Mouse (Mus musculus): ENCODE data around the gene Efcab3. TPM values are rescaled to one million over a fixed set of nuclear protein-coding genes. Genes with fewer than 3 reads are reported as not detected.
A peak's percentile ranks its signal among the peaks of the same experiment; 100 is the strongest.
"Not testable (repeated sequence)": the region's sequence is repeated elsewhere in the genome, so short reads cannot be mapped to it uniquely, and the experiment has no call there.

Gene Efcab3
- polyA plus RNA-seq, 1 experiment from 2014 or later = not detected

DNA sequence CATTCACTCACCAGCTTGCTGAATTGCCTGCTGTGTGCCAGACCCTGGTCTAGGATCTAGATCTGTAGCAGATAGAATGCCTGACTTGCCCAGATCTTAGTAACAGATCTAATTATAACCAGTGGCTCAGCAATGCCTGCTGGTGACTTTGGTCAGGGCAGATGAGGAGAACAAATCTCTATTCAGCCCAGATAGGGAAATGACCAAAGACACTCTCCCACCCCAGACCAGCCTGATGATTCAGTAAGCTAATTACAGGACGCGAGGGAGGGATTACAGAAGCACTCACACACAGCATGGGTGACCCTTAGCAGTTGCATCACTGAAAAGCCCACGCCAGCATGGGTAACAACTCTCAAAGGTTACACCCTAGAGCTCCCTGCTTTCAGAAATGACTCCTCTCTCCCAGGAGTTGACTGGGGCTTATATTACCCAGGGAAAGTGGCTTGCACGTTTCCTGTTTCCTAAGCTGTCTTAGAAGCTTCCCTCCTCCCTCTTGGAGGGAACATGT, 57.2 kb downstream of the Efcab3 start:
- Histone ChIP-seq H3K27me3 (replicated peaks; ENCODE audit: control insufficient read depth, insufficient read depth, low read length) (no peaks in the 10 kb centered on the region), H3K9ac (ENCODE audit: low read length) (no peak overlapping the region), H3K4me2 (ENCODE audit: low read length) (no peak overlapping the region), H3K4me3 (ENCODE audit: low read depth, low read length) (no peak overlapping the region), H3K4me1 (ENCODE audit: control insufficient read depth, insufficient read depth, low read length) (no peaks in the 10 kb centered on the region), H3K36me3 (ENCODE audit: control insufficient read depth, insufficient read depth, low read length) (no peaks in the 10 kb centered on the region), H3K27ac (ENCODE audit: low read depth, low read length) (no peak overlapping the region), H3K9me3 (replicated peaks; ENCODE audit: control insufficient read depth, low read length) (peaks cover 2% of the 10 kb centered on the region; the same call in 1 of the 2 replicates)
- DNase-seq (ENCODE audit: low spot score) = no peak
- WGBS = 24% methylated on average over 4 of the region's 4 CpGs
- ATAC-seq = no peak

- ATAC-seq; H3K4me2 ChIP-seq (ENCODE audit: low read length); H3K9me3 ChIP-seq (replicated peaks; ENCODE audit: control insufficient read depth, low read length); H3K27me3 ChIP-seq (replicated peaks; ENCODE audit: control insufficient read depth, insufficient read depth, low read length); H3K36me3 ChIP-seq (ENCODE audit: control insufficient read depth, insufficient read depth, low read length); H3K4me3 ChIP-seq (ENCODE audit: low read depth, low read length); DNase-seq (ENCODE audit: low spot score); H3K9ac ChIP-seq (ENCODE audit: low read length); H3K27ac ChIP-seq (ENCODE audit: low read depth, low read length); H3K4me1 ChIP-seq (ENCODE audit: control insufficient read depth, insufficient read depth, low read length): not testable (repeated sequence)
- WGBS = 76% methylated on average over 5 of the region's 5 CpGs
Measured at GRCm38 (mm10) chr11:105121792-105122191, 58.4 kb downstream of the Efcab3 start.

DNA sequence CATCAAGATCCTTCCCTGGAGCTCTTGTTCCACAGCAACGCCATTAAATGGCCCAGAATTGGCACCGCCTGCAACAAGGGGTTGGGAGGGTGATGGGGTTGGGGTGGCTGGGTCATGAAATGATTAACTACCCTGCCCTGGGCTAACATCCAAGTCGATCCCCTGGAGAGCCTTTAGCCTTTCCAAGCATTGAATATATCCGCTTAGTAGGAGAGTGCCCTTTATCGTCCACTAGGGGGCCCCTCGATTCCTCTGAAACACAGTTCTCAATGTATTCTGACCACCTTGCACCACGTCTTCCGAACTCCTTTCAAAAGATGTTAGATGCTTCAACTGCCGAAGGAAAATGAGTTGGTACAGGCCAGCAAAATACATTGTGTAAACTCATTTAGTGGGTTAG, 60.6 kb downstream of the Efcab3 start:
- WGBS = 4% methylated on average over 9 of the region's 9 CpGs
- ATAC-seq (no peak), DNase-seq (ENCODE audit: low spot score) (peak; percentile 79)
- Histone ChIP-seq H3K9ac (ENCODE audit: low read length) (no peak overlapping the region), H3K9me3 (replicated peaks; ENCODE audit: control insufficient read depth, low read length) (peaks cover 2% of the 10 kb centered on the region; the same call in 1 of the 2 replicates), H3K27me3 (replicated peaks; ENCODE audit: control insufficient read depth, insufficient read depth, low read length) (no peaks in the 10 kb centered on the region), H3K4me1 (ENCODE audit: control insufficient read depth, insufficient read depth, low read length) (peaks cover 9% of the 10 kb centered on the region), H3K36me3 (ENCODE audit: control insufficient read depth, insufficient read depth, low read length) (peaks cover 3% of the 10 kb centered on the region), H3K27ac (ENCODE audit: low read depth, low read length) (no peak overlapping the region), H3K4me3 (ENCODE audit: low read depth, low read length) (no peak overlapping the region), H3K4me2 (ENCODE audit: low read length) (no peak overlapping the region)

DNA sequence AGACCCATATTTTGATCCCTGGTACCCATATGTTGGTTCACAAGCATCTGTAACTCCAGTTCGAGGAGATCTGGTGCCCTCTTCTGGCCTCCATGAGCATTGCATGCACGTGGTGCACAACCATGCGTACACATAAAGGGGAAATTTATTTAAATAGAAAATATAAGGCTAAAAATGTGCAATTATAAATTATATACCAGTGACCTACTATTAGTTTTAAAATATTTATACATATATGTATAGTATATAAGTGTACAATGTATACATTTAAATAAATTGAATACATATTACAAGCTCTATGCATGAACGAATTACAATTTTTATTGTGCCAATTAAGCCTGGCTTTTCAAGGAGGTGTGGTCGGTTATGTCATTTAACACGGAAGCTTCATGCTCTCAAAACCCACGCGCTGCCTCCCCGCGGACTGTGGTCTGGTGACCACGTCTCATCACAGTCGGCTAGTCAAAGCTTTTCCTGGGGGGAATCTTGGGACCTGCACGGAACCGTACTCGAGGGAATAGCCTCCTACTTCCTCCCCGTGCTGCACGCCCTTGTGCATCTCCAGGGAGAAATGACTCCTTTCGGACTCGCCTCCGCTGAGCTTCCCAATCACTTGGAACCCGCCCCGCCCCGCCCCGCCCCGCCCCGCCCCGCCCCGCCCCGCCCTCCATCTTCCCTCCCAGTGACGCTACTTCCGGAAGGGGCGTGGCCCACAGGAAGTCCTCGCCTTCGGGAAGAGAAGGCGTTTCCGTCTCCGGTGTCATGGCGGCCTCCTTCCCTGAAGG, 62.5 kb downstream of the Efcab3 start, which contains the start of gene Mettl2:
Mettl2 (plus strand) TSS at position 691 of the 785 bp plus-strand sequence.
- Histone ChIP-seq H3K4me2 (ENCODE audit: low read length) (peak within 1 kb of the TSS; percentile 92), H3K4me3 (ENCODE audit: low read depth, low read length) (peak within 1 kb of the TSS; percentile 95), H3K9me3 (replicated peaks; ENCODE audit: control insufficient read depth, low read length) (peaks cover 2% of the 10 kb centered on the region; the same call in 1 of the 2 replicates), H3K9ac (ENCODE audit: low read length) (peak within 1 kb of the TSS; percentile 72), H3K27me3 (replicated peaks; ENCODE audit: control insufficient read depth, insufficient read depth, low read length) (no peaks in the 10 kb centered on the region), H3K4me1 (ENCODE audit: control insufficient read depth, insufficient read depth, low read length) (peaks cover 9% of the 10 kb centered on the region), H3K27ac (ENCODE audit: low read depth, low read length) (peak within 1 kb of the TSS; percentile 78), H3K36me3 (ENCODE audit: control insufficient read depth, insufficient read depth, low read length) (peaks cover 14% of the 10 kb centered on the region)
- WGBS = under 1% methylated on average over 35 of the region's 38 CpGs
- ATAC-seq (peak; percentile 93), DNase-seq (ENCODE audit: low spot score) (peak; percentile 96)

- H3K4me2 ChIP-seq (ENCODE audit: low read length) = peak overlapping the region; percentile 92
- ATAC-seq (peak; percentile 43), DNase-seq (ENCODE audit: low spot score) (no peak)
- peaks cover 2% of the 10 kb centered on the region; the same call in 1 of the 2 replicates for H3K9me3 ChIP-seq (replicated peaks; ENCODE audit: control insufficient read depth, low read length)
- H3K4me1 ChIP-seq (ENCODE audit: control insufficient read depth, insufficient read depth, low read length) = peaks cover 9% of the 10 kb centered on the region
- peaks cover 17% of the 10 kb centered on the region for H3K36me3 ChIP-seq (ENCODE audit: control insufficient read depth, insufficient read depth, low read length)
- under 1% methylated on average over 48 of the region's 49 CpGs for WGBS
- H3K27me3 ChIP-seq (replicated peaks; ENCODE audit: control insufficient read depth, insufficient read depth, low read length) = no peaks in the 10 kb centered on the region
- peak overlapping the region; percentile 95 for H3K4me3 ChIP-seq (ENCODE audit: low read depth, low read length)
- H3K9ac ChIP-seq (ENCODE audit: low read length) = peak overlapping the region; percentile 72
- H3K27ac ChIP-seq (ENCODE audit: low read depth, low read length) = no peak overlapping the region
Measured at GRCm38 (mm10) chr11:105126520-105127029, 63.2 kb downstream of the Efcab3 start.

DNA sequence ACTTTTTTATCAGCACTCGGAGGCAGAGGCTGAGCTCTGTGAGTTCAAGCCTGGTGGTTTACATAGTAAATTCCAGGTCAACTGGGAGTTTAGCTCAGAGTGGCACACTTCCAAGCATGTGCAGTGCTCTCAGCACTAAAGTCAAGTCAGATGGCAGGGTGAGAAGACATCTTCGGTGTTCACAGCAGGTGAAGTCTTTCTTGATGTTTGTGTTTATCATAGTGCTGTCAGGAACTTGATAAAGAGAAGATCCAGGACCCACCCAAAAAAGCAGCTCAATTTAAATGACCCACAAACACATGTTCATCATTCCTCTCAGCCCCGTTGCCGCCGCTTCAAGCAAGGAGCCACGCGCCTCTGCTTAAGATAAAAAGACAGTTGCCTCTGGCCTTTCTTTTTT, 72.3 kb downstream of the Efcab3 start:
- Histone ChIP-seq H3K36me3 (ENCODE audit: control insufficient read depth, insufficient read depth, low read length) (peaks cover 92% of the 10 kb centered on the region), H3K4me3 (ENCODE audit: low read depth, low read length) (no peak overlapping the region), H3K9ac (ENCODE audit: low read length) (no peak overlapping the region), H3K27me3 (replicated peaks; ENCODE audit: control insufficient read depth, insufficient read depth, low read length) (no peaks in the 10 kb centered on the region), H3K27ac (ENCODE audit: low read depth, low read length) (no peak overlapping the region), H3K4me2 (ENCODE audit: low read length) (no peak overlapping the region), H3K9me3 (replicated peaks; ENCODE audit: control insufficient read depth, low read length) (no peaks in the 10 kb centered on the region), H3K4me1 (ENCODE audit: control insufficient read depth, insufficient read depth, low read length) (no peaks in the 10 kb centered on the region)
- ATAC-seq (no peak), DNase-seq (ENCODE audit: low spot score) (no peak)
- WGBS = 96% methylated on average over 7 of the region's 7 CpGs

GRCm38 (mm10) chr11:105137255-105137654, 73.9 kb downstream of the Efcab3 start:
- DNase-seq (ENCODE audit: low spot score); H3K4me3 ChIP-seq (ENCODE audit: low read depth, low read length): not testable (repeated sequence)
- WGBS = 93% methylated on average over 2 of the region's 2 CpGs

DNA sequence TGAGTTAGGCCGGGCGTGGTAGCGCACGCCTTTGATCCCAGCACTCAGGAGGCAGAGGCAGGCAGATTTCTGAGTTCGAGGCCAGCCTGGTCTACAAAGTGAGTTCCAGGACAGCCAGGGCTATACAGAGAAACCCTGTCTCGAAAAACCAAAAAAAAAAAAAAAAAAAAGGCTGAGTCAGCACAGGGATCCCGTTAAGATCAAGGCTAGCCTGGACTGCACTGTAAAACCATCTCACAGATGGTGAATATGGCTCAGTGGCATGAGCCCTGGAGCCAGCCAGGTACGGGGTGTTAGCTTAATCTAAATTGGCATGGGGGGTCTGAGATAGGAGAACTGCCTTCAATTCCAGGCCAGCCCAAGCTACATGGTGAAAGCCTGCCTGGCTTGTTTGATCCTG, 77.1 kb downstream of the Efcab3 start:
- H3K36me3 ChIP-seq (ENCODE audit: control insufficient read depth, insufficient read depth, low read length) = peaks cover 63% of the 10 kb centered on the region
- H3K4me2 ChIP-seq (ENCODE audit: low read length); H3K4me3 ChIP-seq (ENCODE audit: low read depth, low read length); H3K9ac ChIP-seq (ENCODE audit: low read length); ATAC-seq; H3K27me3 ChIP-seq (replicated peaks; ENCODE audit: control insufficient read depth, insufficient read depth, low read length); H3K4me1 ChIP-seq (ENCODE audit: control insufficient read depth, insufficient read depth, low read length); H3K27ac ChIP-seq (ENCODE audit: low read depth, low read length); H3K9me3 ChIP-seq (replicated peaks; ENCODE audit: control insufficient read depth, low read length); DNase-seq (ENCODE audit: low spot score): not testable (repeated sequence)
- 96% methylated on average over 6 of the region's 8 CpGs for WGBS

More at GRCm38 (mm10) chr11:105137255-105137654, 73.9 kb downstream of the Efcab3 start:
- H3K9me3 ChIP-seq (replicated peaks; ENCODE audit: control insufficient read depth, low read length); H3K4me2 ChIP-seq (ENCODE audit: low read length); ATAC-seq; H3K9ac ChIP-seq (ENCODE audit: low read length); H3K4me1 ChIP-seq (ENCODE audit: control insufficient read depth, insufficient read depth, low read length); H3K27ac ChIP-seq (ENCODE audit: low read depth, low read length); H3K27me3 ChIP-seq (replicated peaks; ENCODE audit: control insufficient read depth, insufficient read depth, low read length): not testable (repeated sequence)
- H3K36me3 ChIP-seq (ENCODE audit: control insufficient read depth, insufficient read depth, low read length) = peaks cover 95% of the 10 kb centered on the region

DNA sequence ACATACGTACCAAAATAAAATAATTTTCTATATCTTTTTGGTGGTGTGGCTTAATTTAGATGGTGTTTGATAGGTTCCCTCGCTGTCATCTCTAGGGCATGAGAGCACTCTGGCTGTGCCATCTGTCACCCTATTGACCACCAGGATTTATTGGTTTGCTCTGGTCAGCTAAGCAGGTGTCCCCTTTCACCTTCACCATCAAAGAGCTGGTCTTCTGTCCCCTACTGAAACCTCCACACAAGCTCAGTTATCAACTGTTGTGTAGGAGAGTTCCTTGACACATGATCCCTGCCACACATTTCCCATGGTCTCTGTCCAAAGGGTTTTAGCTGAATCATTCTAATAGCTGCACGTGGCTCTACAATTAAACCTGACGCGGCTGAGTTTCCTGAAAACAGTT, 77.7 kb downstream of the Efcab3 start:
- no peaks in the 10 kb centered on the region for H3K4me1 ChIP-seq (ENCODE audit: control insufficient read depth, insufficient read depth, low read length)
- H3K9me3 ChIP-seq (replicated peaks; ENCODE audit: control insufficient read depth, low read length) = no peaks in the 10 kb centered on the region
- H3K9ac ChIP-seq (ENCODE audit: low read length) = no peak overlapping the region
- WGBS = 94% methylated on average over 5 of the region's 5 CpGs
- no peak overlapping the region for H3K4me2 ChIP-seq (ENCODE audit: low read length)
- H3K27ac ChIP-seq (ENCODE audit: low read depth, low read length) = no peak overlapping the region
- no peak for ATAC-seq
- H3K36me3 ChIP-seq (ENCODE audit: control insufficient read depth, insufficient read depth, low read length) = peaks cover 57% of the 10 kb centered on the region
- H3K4me3 ChIP-seq (ENCODE audit: low read depth, low read length) = no peak overlapping the region
- H3K27me3 ChIP-seq (replicated peaks; ENCODE audit: control insufficient read depth, insufficient read depth, low read length) = no peaks in the 10 kb centered on the region
- DNase-seq (ENCODE audit: low spot score) = no peak
